Mouse (Mus musculus): ENCODE results near the gene 4921507P07Rik. TPM values are rescaled to one million over a fixed set of nuclear protein-coding genes. Genes with fewer than 3 reads are reported as not detected.
A peak's percentile ranks its signal among the peaks of the same experiment; 100 is the strongest.

4921507P07Rik gene
- polyA plus RNA-seq, 1 experiment from 2014 or later: 3.0 TPM

DNA sequence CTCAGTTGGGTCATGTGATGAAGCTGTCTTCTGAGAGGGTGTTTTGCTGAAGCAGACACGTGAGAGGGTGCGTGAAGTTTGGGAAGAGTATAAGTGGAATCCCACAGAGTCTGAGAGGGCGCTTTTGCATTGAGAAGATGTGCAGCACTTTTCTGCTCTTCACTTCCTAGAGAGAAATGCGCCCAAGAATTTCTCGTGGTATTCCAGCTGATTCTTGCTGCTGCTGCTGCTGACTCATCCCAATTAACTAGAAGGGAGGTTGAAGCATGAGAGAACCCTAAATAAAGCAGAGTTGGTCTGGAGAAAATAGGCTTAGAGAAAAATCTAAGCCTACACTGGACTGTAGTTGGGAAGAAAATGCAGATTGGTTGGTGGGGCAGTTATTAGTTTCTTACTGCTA is 47.4 kb downstream of the 4921507P07Rik start:
- no peak overlapping the region for H3K4me2 ChIP-seq (ENCODE audit: low read length)
- no peak overlapping the region for H3K9ac ChIP-seq (ENCODE audit: low read depth, low read length)
- WGBS: 83% methylated on average over 5 of the region's 5 CpGs
- H3K4me1 ChIP-seq (ENCODE audit: control insufficient read depth, insufficient read depth, low read depth, low read length): no peaks in the 10 kb centered on the region
- H3K4me3 ChIP-seq (ENCODE audit: low read length): no peak overlapping the region
- H3K27me3 ChIP-seq (replicated peaks; ENCODE audit: control insufficient read depth, insufficient read depth, low read length): no peaks in the 10 kb centered on the region
- H3K36me3 ChIP-seq (ENCODE audit: control insufficient read depth, insufficient read depth, low read length): no peaks in the 10 kb centered on the region
- ATAC-seq: no peak
- H3K9me3 ChIP-seq (ENCODE audit: control insufficient read depth, low read length): no peaks in the 10 kb centered on the region
- H3K27ac ChIP-seq (ENCODE audit: low read depth, low read length): no peak overlapping the region

- H3K9ac ChIP-seq (ENCODE audit: low read depth, low read length): no peak overlapping the region
- no peak overlapping the region for H3K4me2 ChIP-seq (ENCODE audit: low read length)
- no peaks in the 10 kb centered on the region for H3K36me3 ChIP-seq (ENCODE audit: control insufficient read depth, insufficient read depth, low read length)
- peak; percentile 69; the same call in 1 of the 2 replicates for ATAC-seq
- no peaks in the 10 kb centered on the region for H3K27me3 ChIP-seq (replicated peaks; ENCODE audit: control insufficient read depth, insufficient read depth, low read length)
- H3K4me1 ChIP-seq (ENCODE audit: control insufficient read depth, insufficient read depth, low read depth, low read length): no peaks in the 10 kb centered on the region
- no peak overlapping the region for H3K27ac ChIP-seq (ENCODE audit: low read depth, low read length)
- no peaks in the 10 kb centered on the region for H3K9me3 ChIP-seq (ENCODE audit: control insufficient read depth, low read length)
- H3K4me3 ChIP-seq (ENCODE audit: low read length): no peak overlapping the region
- 32% methylated on average over 10 of the region's 10 CpGs for WGBS
Measured at GRCm38 (mm10) chr6:50545412-50546043, 50.9 kb downstream of the 4921507P07Rik start.

DNA sequence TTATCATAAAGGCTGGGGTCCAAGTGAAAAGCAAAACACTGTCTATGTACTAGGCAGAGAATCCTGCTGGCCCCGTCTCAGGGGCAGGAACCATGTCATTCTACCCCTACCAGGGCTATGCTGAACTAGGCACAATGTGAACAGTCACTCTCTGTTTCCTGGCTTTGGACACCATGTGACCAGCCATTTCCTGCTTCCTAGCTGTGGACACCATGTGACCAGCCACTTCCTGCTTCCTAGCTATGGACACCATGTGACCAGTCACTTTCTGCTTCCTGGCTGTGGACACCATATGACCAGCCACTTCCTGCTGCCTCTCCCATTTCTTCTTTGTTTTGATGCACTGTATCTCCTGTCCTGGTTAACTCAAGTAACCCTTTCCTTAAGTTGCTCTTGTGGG is 53.9 kb downstream of the 4921507P07Rik start:
- Histone ChIP-seq H3K9ac (ENCODE audit: low read depth, low read length) (no peak overlapping the region), H3K36me3 (ENCODE audit: control insufficient read depth, insufficient read depth, low read length) (no peaks in the 10 kb centered on the region), H3K4me2 (ENCODE audit: low read length) (no peak overlapping the region), H3K4me3 (ENCODE audit: low read length) (no peak overlapping the region), H3K27ac (ENCODE audit: low read depth, low read length) (no peak overlapping the region), H3K4me1 (ENCODE audit: control insufficient read depth, insufficient read depth, low read depth, low read length) (no peaks in the 10 kb centered on the region), H3K27me3 (replicated peaks; ENCODE audit: control insufficient read depth, insufficient read depth, low read length) (no peaks in the 10 kb centered on the region; the same call in 1 of the 2 replicates), H3K9me3 (ENCODE audit: control insufficient read depth, low read length) (no peaks in the 10 kb centered on the region)
- no peak for ATAC-seq
- 94% methylated on average over 1 of the region's 1 CpGs for WGBS

DNA sequence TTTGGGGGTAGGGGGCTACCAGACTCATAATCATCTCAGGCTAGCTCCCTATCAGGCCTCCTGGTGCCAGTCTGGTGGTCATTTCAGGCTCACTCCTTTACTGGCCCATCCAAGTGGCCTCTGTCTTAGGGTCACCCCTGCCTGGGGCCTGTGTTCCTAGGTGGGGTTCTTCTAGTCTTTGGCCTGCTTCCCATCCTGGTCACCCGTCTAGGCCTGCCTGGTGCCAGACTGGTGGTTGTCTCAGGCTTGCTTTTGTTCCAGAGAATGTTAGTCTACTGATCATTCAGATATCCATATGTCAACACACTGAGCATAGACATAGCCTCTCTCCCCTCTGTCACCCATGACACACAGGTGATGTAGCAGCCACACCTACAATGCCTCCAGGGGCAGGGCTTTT is 56.8 kb downstream of the 4921507P07Rik start:
- Histone ChIP-seq H3K36me3 (ENCODE audit: control insufficient read depth, insufficient read depth, low read length) (no peaks in the 10 kb centered on the region), H3K9me3 (ENCODE audit: control insufficient read depth, low read length) (no peaks in the 10 kb centered on the region), H3K4me1 (ENCODE audit: control insufficient read depth, insufficient read depth, low read depth, low read length) (no peaks in the 10 kb centered on the region; the same call in 1 of the 2 replicates), H3K27me3 (replicated peaks; ENCODE audit: control insufficient read depth, insufficient read depth, low read length) (no peaks in the 10 kb centered on the region; the same call in 1 of the 2 replicates), H3K9ac (ENCODE audit: low read depth, low read length) (no peak overlapping the region), H3K4me2 (ENCODE audit: low read length) (no peak overlapping the region), H3K27ac (ENCODE audit: low read depth, low read length) (no peak overlapping the region), H3K4me3 (ENCODE audit: low read length) (no peak overlapping the region)
- whole genome bisulfite sequencing: 81% methylated on average over 1 of the region's 1 CpGs
- no peak for ATAC-seq

GRCm38 (mm10) chr6:50536461-50536892 is 60.0 kb downstream of the 4921507P07Rik start:
- H3K9ac ChIP-seq (ENCODE audit: low read depth, low read length): no peak overlapping the region
- ATAC-seq: peak; percentile 91
- no peak overlapping the region for H3K4me2 ChIP-seq (ENCODE audit: low read length)
- 10% methylated on average over 7 of the region's 7 CpGs for WGBS
- H3K9me3 ChIP-seq (ENCODE audit: control insufficient read depth, low read length): no peaks in the 10 kb centered on the region
- H3K27ac ChIP-seq (ENCODE audit: low read depth, low read length): no peak overlapping the region
- no peaks in the 10 kb centered on the region for H3K36me3 ChIP-seq (ENCODE audit: control insufficient read depth, insufficient read depth, low read length)
- no peaks in the 10 kb centered on the region; the same call in 1 of the 2 replicates for H3K27me3 ChIP-seq (replicated peaks; ENCODE audit: control insufficient read depth, insufficient read depth, low read length)
- H3K4me3 ChIP-seq (ENCODE audit: low read length): no peak overlapping the region
- no peaks in the 10 kb centered on the region; the same call in 1 of the 2 replicates for H3K4me1 ChIP-seq (ENCODE audit: control insufficient read depth, insufficient read depth, low read depth, low read length)

DNA sequence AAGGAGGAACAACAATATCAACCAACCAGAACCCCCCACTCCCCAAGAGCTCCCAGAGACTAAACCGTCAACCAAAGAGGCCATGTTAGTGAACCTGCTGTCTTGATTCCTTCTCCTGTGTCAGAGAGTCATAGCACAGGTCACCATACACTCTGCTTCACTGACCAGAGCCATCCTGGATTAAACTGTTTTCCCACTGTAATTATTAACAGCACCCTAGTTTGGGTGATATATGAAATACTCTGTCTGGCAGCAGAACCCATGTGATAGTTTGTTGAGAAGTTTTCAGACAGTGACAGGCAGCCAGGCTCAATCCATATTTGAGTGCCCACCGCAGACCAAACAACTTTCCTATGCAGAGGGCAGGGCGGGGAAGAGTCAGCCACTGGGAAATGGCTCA is 61.1 kb downstream of the 4921507P07Rik start:
- no peak overlapping the region for H3K9ac ChIP-seq (ENCODE audit: low read depth, low read length)
- 88% methylated on average over 3 of the region's 3 CpGs for WGBS
- no peak for ATAC-seq
- no peaks in the 10 kb centered on the region; the same call in 1 of the 2 replicates for H3K27me3 ChIP-seq (replicated peaks; ENCODE audit: control insufficient read depth, insufficient read depth, low read length)
- no peak overlapping the region for H3K4me3 ChIP-seq (ENCODE audit: low read length)
- no peaks in the 10 kb centered on the region; the same call in 1 of the 2 replicates for H3K4me1 ChIP-seq (ENCODE audit: control insufficient read depth, insufficient read depth, low read depth, low read length)
- H3K4me2 ChIP-seq (ENCODE audit: low read length): no peak overlapping the region
- no peak overlapping the region for H3K27ac ChIP-seq (ENCODE audit: low read depth, low read length)
- no peaks in the 10 kb centered on the region for H3K9me3 ChIP-seq (ENCODE audit: control insufficient read depth, low read length)
- no peaks in the 10 kb centered on the region for H3K36me3 ChIP-seq (ENCODE audit: control insufficient read depth, insufficient read depth, low read length)

DNA sequence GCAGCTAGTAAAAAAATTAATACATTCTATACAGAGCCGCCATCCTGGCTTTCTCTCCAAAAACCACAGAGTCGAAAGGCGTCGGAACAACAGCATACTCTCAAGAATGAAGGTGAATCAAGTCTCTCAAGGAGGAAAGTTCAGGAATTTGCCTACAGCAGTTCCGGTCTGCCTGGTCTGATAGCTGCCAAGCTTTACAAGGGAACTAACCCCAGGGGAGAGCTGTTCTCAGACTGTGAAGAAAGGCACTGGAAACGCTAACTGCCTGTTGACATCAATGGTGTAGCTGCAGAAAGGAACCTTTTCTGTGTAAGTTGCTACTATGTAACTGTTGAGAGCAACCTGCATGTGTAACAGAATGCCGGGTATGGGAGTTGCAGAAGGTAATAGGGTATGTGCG is 64.5 kb downstream of the 4921507P07Rik start:
- Histone ChIP-seq H3K4me2 (ENCODE audit: low read length) (no peak overlapping the region), H3K4me3 (ENCODE audit: low read length) (no peak overlapping the region), H3K9ac (ENCODE audit: low read depth, low read length) (no peak overlapping the region), H3K27ac (ENCODE audit: low read depth, low read length) (no peak overlapping the region), H3K4me1 (ENCODE audit: control insufficient read depth, insufficient read depth, low read depth, low read length) (no peaks in the 10 kb centered on the region; the same call in 1 of the 2 replicates), H3K9me3 (ENCODE audit: control insufficient read depth, low read length) (no peaks in the 10 kb centered on the region), H3K36me3 (ENCODE audit: control insufficient read depth, insufficient read depth, low read length) (no peaks in the 10 kb centered on the region), H3K27me3 (replicated peaks; ENCODE audit: control insufficient read depth, insufficient read depth, low read length) (no peaks in the 10 kb centered on the region)
- no peak for ATAC-seq
- 70% methylated on average over 8 of the region's 8 CpGs for WGBS

DNA sequence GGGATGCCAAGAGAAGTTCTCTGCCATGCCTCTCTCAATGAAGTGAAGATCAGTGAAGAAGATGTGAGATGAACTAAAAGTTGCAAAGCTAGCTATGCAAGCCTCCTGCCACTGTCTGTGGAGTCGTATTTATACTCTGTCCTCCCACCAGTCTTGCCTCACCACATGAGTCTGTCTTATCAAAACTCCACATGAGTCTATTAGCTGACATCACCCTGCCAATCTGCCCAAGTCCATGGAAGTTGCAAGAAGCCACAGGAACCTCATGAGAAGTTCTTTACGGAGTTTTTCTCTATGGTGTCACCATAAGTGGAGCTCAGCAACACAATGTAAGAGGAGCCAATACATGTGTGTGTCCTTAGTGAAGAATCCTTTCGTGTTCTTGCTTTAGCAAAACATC is 65.4 kb downstream of the 4921507P07Rik start:
- no peak for ATAC-seq
- Histone ChIP-seq H3K36me3 (ENCODE audit: control insufficient read depth, insufficient read depth, low read length) (no peaks in the 10 kb centered on the region), H3K9me3 (ENCODE audit: control insufficient read depth, low read length) (no peaks in the 10 kb centered on the region), H3K4me1 (ENCODE audit: control insufficient read depth, insufficient read depth, low read depth, low read length) (no peaks in the 10 kb centered on the region), H3K27ac (ENCODE audit: low read depth, low read length) (no peak overlapping the region), H3K27me3 (replicated peaks; ENCODE audit: control insufficient read depth, insufficient read depth, low read length) (no peaks in the 10 kb centered on the region), H3K9ac (ENCODE audit: low read depth, low read length) (no peak overlapping the region), H3K4me2 (ENCODE audit: low read length) (no peak overlapping the region), H3K4me3 (ENCODE audit: low read length) (no peak overlapping the region)
- 87% methylated on average over 3 of the region's 3 CpGs for WGBS

- H3K4me1 ChIP-seq (ENCODE audit: control insufficient read depth, insufficient read depth, low read depth, low read length): no peaks in the 10 kb centered on the region
- WGBS: 92% methylated on average over 11 of the region's 11 CpGs
- no peak for ATAC-seq
- H3K36me3 ChIP-seq (ENCODE audit: control insufficient read depth, insufficient read depth, low read length): no peaks in the 10 kb centered on the region
- no peaks in the 10 kb centered on the region for H3K9me3 ChIP-seq (ENCODE audit: control insufficient read depth, low read length)
- no peak overlapping the region for H3K4me3 ChIP-seq (ENCODE audit: low read length)
- no peak overlapping the region for H3K27ac ChIP-seq (ENCODE audit: low read depth, low read length)
- H3K4me2 ChIP-seq (ENCODE audit: low read length): no peak overlapping the region
- no peaks in the 10 kb centered on the region for H3K27me3 ChIP-seq (replicated peaks; ENCODE audit: control insufficient read depth, insufficient read depth, low read length)
- H3K9ac ChIP-seq (ENCODE audit: low read depth, low read length): no peak overlapping the region
Measured at GRCm38 (mm10) chr6:50529194-50529593, 67.2 kb downstream of the 4921507P07Rik start.

Measured in hindbrain, embryonic 16.5 days (tissue).